ENCODE assay signal across 22 mouse cellular contexts in genomic region chr11:5563898-5564297, GRCm38 (mm10). TPM values are rescaled to one million over a fixed set of nuclear protein-coding genes. Genes with fewer than 3 reads are reported as not detected.
"Had no signal": no experiment of that assay in that cellular context is flagged by ENCODE, and none has a peak within 500 bp of the region (broad histone marks: within the 10 kb centered on the region; RNA-seq: fewer than 3 reads in every experiment).

No protein-coding gene starts in this region.

- H3K9me3 ChIP-seq: lung, embryonic 15.5 days; neural tube, embryonic 12.5 days; stomach, embryonic 15.5 days had no signal

- DNase-seq: lung, adult 2 months; lung, postnatal 14 days; lung, postnatal 36 days; midbrain, embryonic 14.5 days; right cerebral cortex, postnatal 14 days; thymus, adult 2 months; thymus, postnatal 25 days; thymus, postnatal 4 days had no signal

- H3K4me3 ChIP-seq: lung, embryonic 15.5 days; megakaryocyte, embryonic 14.5 days; midbrain, embryonic 12.5 days; neural tube, embryonic 12.5 days; stomach, embryonic 15.5 days had no signal

- H3K27me3 ChIP-seq: lung, embryonic 15.5 days; megakaryocyte, embryonic 14.5 days; neural tube, embryonic 12.5 days; stomach, embryonic 15.5 days had no signal

- H3K27ac ChIP-seq: liver, embryonic 14.5 days; lung, embryonic 15.5 days; macrophage; midbrain, embryonic 12.5 days; neural tube, embryonic 12.5 days; stomach, embryonic 15.5 days; stomach, postnatal 0 days had no signal

- ATAC-seq: lung, postnatal 0 days had no signal

- H3K4me2 ChIP-seq: lung, embryonic 15.5 days; midbrain, embryonic 12.5 days; neural tube, embryonic 12.5 days; stomach, embryonic 15.5 days had no signal

- H3K9ac ChIP-seq: liver, embryonic 14.5 days; lung, embryonic 15.5 days; midbrain, embryonic 12.5 days; neural tube, embryonic 12.5 days; stomach, embryonic 15.5 days had no signal

- H3K36me3 ChIP-seq: lung, embryonic 15.5 days; midbrain, embryonic 12.5 days; neural tube, embryonic 12.5 days; stomach, embryonic 15.5 days had no signal

- H3K4me1 ChIP-seq: lung, embryonic 15.5 days; stomach, embryonic 15.5 days had no signal

RNA-seq across cellular contexts. Expression of gene Ankrd36, which starts 5.6 kb away (rescaled TPM):
- total RNA-seq: megakaryocyte progenitor cell, adult 5-6 weeks; midbrain, postnatal 0 days; neutrophil, adult 5-6 weeks had no signal
- polyA plus RNA-seq: lung, adult 2 months; lung, postnatal 0 days; macrophage; midbrain, embryonic 14.5 days; neural tube, embryonic 12.5 days; neural tube, embryonic 14.5 days; stomach, postnatal 0 days; thymus, adult 2 months; urinary bladder, adult 2 months had no signal
